Mouse (Mus musculus) c-Kit-positive CD71-positive TER-119-negative erythroid progenitor cells, embryonic 14.5 days (primary cell): ENCODE results near the gene Irs4.

ENCODE experiments used
- DNase-seq: peaks from one replicate; pipeline ENCODE4 v3.0.0-alpha.2; 2013; ENCODE audit warnings: low read depth

Gene Irs4

GRCm38 (mm10) chrX:141724937-141725918 is at the start of gene Irs4:
Gene Irs4, minus strand, starts transcription at chrX:141725263.
- DNase-seq = no peak

- no peak for DNase-seq
Measured at GRCm38 (mm10) chrX:141750360-141750759, 25.3 kb upstream of the Irs4 start.

GRCm38 (mm10) chrX:141729570-141729969 is 4.5 kb upstream of the Irs4 start:
- no peak for DNase-seq

GRCm38 (mm10) chrX:141724391-141724891 is 622 bp downstream of the Irs4 start:
- DNase-seq = no peak

GRCm38 (mm10) chrX:141723936-141724335 is 1.1 kb downstream of the Irs4 start:
- no peak for DNase-seq

GRCm38 (mm10) chrX:141721725-141722124 is 3.3 kb downstream of the Irs4 start:
- DNase-seq = no peak
